Mouse (Mus musculus): Measurements from ENCODE around the gene Noc4l.

Noc4l gene

GRCm38 (mm10) chr5:110609425-110609824 is 43.8 kb downstream of the Noc4l start:
- DNase-seq (ENCODE audit: low read depth, low spot score): no peak

DNA sequence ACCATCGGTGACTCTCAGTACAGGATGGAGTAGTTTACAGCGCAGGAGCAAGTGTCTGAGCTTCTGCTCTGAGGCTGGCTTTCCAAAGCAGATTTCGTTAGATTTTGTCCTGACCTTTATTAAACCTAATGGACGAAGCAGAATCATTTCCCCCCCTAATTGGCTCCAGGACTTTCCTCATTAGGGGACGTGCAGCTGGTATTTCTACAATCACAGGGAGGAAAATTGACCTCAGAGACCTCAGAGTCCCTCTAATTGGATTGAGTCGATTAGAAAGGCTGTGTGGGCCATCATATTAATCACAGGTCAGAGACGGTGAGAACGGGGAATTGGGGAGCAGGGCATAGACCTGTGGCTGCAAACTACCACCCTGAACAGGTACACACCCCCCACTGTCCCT is 44.3 kb downstream of the Noc4l start:
- DNase-seq (ENCODE audit: low read depth, low spot score): no peak

DNA sequence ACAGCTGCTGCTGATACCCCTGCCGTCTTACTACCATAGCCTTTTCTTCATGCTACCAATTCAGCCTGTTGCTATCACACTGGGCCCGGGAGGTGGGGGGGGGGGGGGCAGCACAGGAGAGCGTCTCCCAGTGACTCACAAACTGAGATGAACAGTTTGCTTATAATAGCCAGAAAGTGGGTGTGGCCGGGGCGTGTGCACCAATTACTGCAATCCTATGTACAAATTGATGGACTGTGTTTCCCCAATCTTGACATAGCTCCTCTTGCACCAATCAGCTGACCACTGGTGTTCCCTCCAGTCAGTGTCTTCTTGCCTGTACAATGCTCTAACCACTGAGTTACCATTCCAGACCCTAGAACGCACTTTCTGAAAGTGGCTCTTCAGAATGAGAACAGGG is 44.9 kb downstream of the Noc4l start:
- no peak for DNase-seq (ENCODE audit: low read depth, low spot score)

- DNase-seq (ENCODE audit: low read depth, low spot score): no peak
Measured at GRCm38 (mm10) chr5:110607767-110608166, 45.5 kb downstream of the Noc4l start.

GRCm38 (mm10) chr5:110605531-110606221 is 47.5 kb downstream of the Noc4l start:
- DNase-seq (ENCODE audit: low read depth, low spot score): peak; percentile 44

DNA sequence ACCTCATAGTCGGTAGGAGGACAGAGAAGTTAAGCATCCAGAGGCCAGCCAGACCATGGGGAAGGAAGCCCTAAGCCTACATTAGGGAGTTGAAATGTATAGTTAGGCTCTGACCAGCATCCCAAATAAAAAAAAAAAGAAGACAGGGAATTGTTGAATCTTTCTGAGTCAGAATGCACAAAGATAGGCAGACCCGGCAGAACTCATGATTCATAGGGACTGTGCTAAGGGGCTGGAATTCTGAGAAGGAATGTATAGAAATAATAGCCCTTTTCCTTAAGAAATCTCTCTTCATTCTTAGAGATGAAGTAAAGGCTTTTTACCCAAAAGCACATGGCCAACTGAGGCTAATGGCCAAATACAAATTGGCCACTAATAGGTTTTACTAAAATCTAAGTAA is 48.9 kb downstream of the Noc4l start:
- no peak for DNase-seq (ENCODE audit: low read depth, low spot score)

DNA sequence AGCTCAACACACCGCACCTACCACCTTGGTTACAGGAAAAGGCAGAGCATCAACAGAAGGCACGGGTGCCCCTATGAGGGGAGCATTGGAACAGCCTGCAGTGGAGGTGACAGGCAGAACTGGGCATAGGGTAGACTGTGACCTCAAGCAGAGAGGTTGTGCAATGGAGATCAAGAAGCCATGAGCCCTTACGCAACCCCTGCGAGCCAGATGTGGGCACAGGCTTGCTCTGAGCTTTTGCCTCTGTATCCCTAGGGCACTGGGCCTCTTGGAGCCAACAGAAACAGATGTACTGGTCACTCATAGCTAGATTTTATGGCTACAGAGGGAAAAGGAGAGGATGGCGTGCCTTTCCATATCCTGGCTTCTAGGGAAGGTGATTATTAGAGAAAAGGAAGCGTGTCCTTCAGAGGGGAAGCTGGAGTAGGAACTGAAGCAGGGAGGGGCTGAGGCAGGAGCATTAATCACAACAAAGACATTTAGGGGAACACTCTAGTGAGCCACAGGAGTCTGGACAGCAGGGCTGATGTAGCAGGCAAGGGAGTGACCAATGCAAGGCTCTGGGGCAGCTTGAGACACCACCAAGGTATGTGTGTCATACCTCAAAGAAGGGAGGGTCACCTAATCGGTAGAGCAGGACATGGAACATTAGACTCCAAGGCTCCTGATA is 50.1 kb downstream of the Noc4l start:
- DNase-seq (ENCODE audit: low read depth, low spot score): no peak
